Mouse (Mus musculus): ENCODE measurements around the gene Zfp628.

GRCm38 (mm10) chr7:4923586-4924364, 8.8 kb downstream of the Zfp628 start:
- peak; percentile 66 for TF ChIP-seq CTCF (IDR thresholded peaks at IDR 0.05)
- no peak for TF ChIP-seq POLR2A (IDR thresholded peaks at IDR 0.05; ENCODE audit: insufficient read depth, low read depth, low read length)
- TF ChIP-seq EP300 (IDR thresholded peaks at IDR 0.05; ENCODE audit: insufficient read depth, low read depth, low read length) = no peak

Measured in heart, adult 2 months (tissue).